Mouse (Mus musculus) thymus, postnatal 10 days (tissue): Measurements from ENCODE around the gene Lce1a2.
A peak's percentile ranks its signal among the peaks of the same experiment; 100 is the strongest.

ENCODE experiments used
- DNase-seq, 2 experiments: peaks; one replicate each; pipeline ENCODE4 v3.0.0; 2021; ENCODE audit warnings: low spot score in 2 of 2

Lce1a2 gene

GRCm38 (mm10) chr3:92670215-92670614 is at the start of gene Lce1a2:
TSS of gene Lce1a2 (minus strand) at chr3:92670315.
- DNase-seq: no peak

- no peak for DNase-seq
These were observed 45.0 kb upstream of the Lce1a2 start for GRCm38 (mm10) chr3:92715122-92715521.

GRCm38 (mm10) chr3:92708974-92709373 is 38.9 kb upstream of the Lce1a2 start, which contains the start of gene Lce1e:
TSS of gene Lce1e (minus strand) at chr3:92709074.
- no peak for DNase-seq

- DNase-seq: no peak
These were observed 24.5 kb upstream of the Lce1a2 start for GRCm38 (mm10) chr3:92694613-92695012.

GRCm38 (mm10) chr3:92691688-92692087 is 21.6 kb upstream of the Lce1a2 start:
- DNase-seq: no peak

GRCm38 (mm10) chr3:92689154-92689553 is 19.0 kb upstream of the Lce1a2 start:
- DNase-seq: peak in 1 of 2 experiments; percentile 12

- no peak for DNase-seq
These were observed 17.0 kb upstream of the Lce1a2 start, which contains the start of gene Lce1d for GRCm38 (mm10) chr3:92687110-92687509. TSS of gene Lce1d (minus strand) at chr3:92687210.

- DNase-seq: no peak
These were observed 8.8 kb upstream of the Lce1a2 start, which contains the start of gene Lce1c for GRCm38 (mm10) chr3:92678947-92679346. TSS of gene Lce1c (plus strand) at chr3:92679247.

GRCm38 (mm10) chr3:92656826-92657225 is 13.3 kb downstream of the Lce1a2 start, which contains the start of gene Lce1b:
TSS of gene Lce1b (minus strand) at chr3:92656926.
- no peak for DNase-seq

- no peak for DNase-seq
These were observed 21.9 kb downstream of the Lce1a2 start, which contains the start of gene Lce1a1 for GRCm38 (mm10) chr3:92648207-92648606. TSS of gene Lce1a1 (minus strand) at chr3:92648307.

- no peak for DNase-seq
These were observed 30.3 kb downstream of the Lce1a2 start for GRCm38 (mm10) chr3:92639854-92640253.

GRCm38 (mm10) chr3:92638653-92638991 is 31.5 kb downstream of the Lce1a2 start:
- no peak for DNase-seq

GRCm38 (mm10) chr3:92637745-92638652 is 32.1 kb downstream of the Lce1a2 start:
- no peak for DNase-seq

GRCm38 (mm10) chr3:92621560-92621959 is 48.6 kb downstream of the Lce1a2 start, which contains the start of gene Lce6a:
TSS of gene Lce6a (minus strand) at chr3:92621660.
- no peak for DNase-seq
